18 mouse cellular contexts compared by ENCODE assay signal in genomic region chr1:91302021-91302420, GRCm38 (mm10). TPM values are rescaled to one million over a fixed set of nuclear protein-coding genes. Genes with fewer than 3 reads are reported as not detected.
A peak's percentile ranks its signal among the peaks of the same experiment; 100 is the strongest.
DNase-seq lines count a peak whose midpoint lies in the region; ATAC-seq lines count a peak whose summit lies in the region.
"Had no signal": no experiment of that assay in that cellular context is flagged by ENCODE, and none has a peak within 500 bp of the region (broad histone marks: within the 10 kb centered on the region; RNA-seq: fewer than 3 reads in every experiment).

No protein-coding gene starts in this region.

- H3K9me3 ChIP-seq in kidney, embryonic 15.5 days (replicated peaks), result no peaks in the 10 kb centered on the region
- H3K9me3 ChIP-seq in liver, embryonic 12.5 days (replicated peaks), result no peaks in the 10 kb centered on the region

- H3K9ac ChIP-seq in kidney, embryonic 15.5 days, result no peak overlapping the region
- H3K9ac ChIP-seq in liver, embryonic 12.5 days, result no peak overlapping the region
- H3K9ac ChIP-seq: forebrain, postnatal 0 days had no signal

- peak overlapping the region; percentile 76 for H3K27ac ChIP-seq in kidney, embryonic 15.5 days
- H3K27ac ChIP-seq in liver, embryonic 12.5 days, result peak overlapping the region; percentile 52

- peaks cover 28% of the 10 kb centered on the region for H3K36me3 ChIP-seq in kidney, embryonic 15.5 days
- H3K36me3 ChIP-seq in liver, embryonic 12.5 days, result peaks cover 64% of the 10 kb centered on the region

- peaks cover 39% of the 10 kb centered on the region for H3K4me1 ChIP-seq in kidney, embryonic 15.5 days
- H3K4me1 ChIP-seq in liver, embryonic 12.5 days, result peaks cover 45% of the 10 kb centered on the region

- no peaks in the 10 kb centered on the region for H3K27me3 ChIP-seq in kidney, embryonic 15.5 days
- H3K27me3 ChIP-seq in liver, embryonic 12.5 days (replicated peaks), result no peaks in the 10 kb centered on the region
- H3K27me3 ChIP-seq: Patski had no signal

- H3K4me3 ChIP-seq in kidney, embryonic 15.5 days (replicated peaks), result no peak overlapping the region
- H3K4me3 ChIP-seq in liver, embryonic 12.5 days, result no peak overlapping the region

- 94% methylated on average over 3 of the region's 3 CpGs for WGBS in kidney, embryonic 15.5 days
- WGBS in liver, embryonic 12.5 days (ENCODE audit: insufficient replicate concordance), result 77% methylated on average over 3 of the region's 3 CpGs

- no peak for DNase-seq in kidney, postnatal 10 days
- peak; percentile 53 for DNase-seq in NIH3T3 (ENCODE audit: low read depth)
- DNase-seq in lung, postnatal 14 days, result peak; percentile 34
- DNase-seq in layer of hippocampus, postnatal 36 days, result no peak
- no peak for DNase-seq in right cerebral cortex, postnatal 4 days
- DNase-seq in adrenal gland, adult 8-10 months, result no peak
- DNase-seq: adrenal gland, postnatal 36 days; cerebellum, adult 9-10 months; forebrain, postnatal 0 days; thymus, postnatal 36 days had no signal

- ATAC-seq in kidney, embryonic 15.5 days (replicated peaks; ENCODE audit: low FRiP score), result no peak
- ATAC-seq in liver, embryonic 12.5 days, result no peak
- ATAC-seq: activated CD4-positive, CD25-positive, alpha-beta regulatory T cell, adult 4 months; forebrain, postnatal 0 days had no signal

- no peak overlapping the region for H3K4me2 ChIP-seq in kidney, embryonic 15.5 days
- H3K4me2 ChIP-seq in liver, embryonic 12.5 days, result peak overlapping the region; percentile 31; the same call in 1 of the 2 replicates

RNA-seq across cellular contexts. Expression of gene Scly, which starts 3.9 kb away (rescaled TPM):
- 21.7 and 22.2 TPM in 2 replicates for polyA plus RNA-seq in kidney, embryonic 15.5 days (2015; fragmentation: Nextera tagmentation; extraction: Ambion mirVana)
- 28.8 and 30.0 TPM in 2 replicates for polyA plus RNA-seq in liver, embryonic 12.5 days (2016; fragmentation: Nextera tagmentation; extraction: Ambion mirVana)
- 10 to 100 TPM; 19.8 to 22.3 TPM for total RNA-seq in layer of hippocampus, postnatal 36 days (2021)
- total RNA-seq in adrenal gland, adult 8-10 months (2022), result 10 to 100 TPM; 31.4 to 42.7 (median 35.8) TPM

RNA-seq across cellular contexts. Expression of gene Espnl, which starts 19.9 kb away (rescaled TPM):
- polyA plus RNA-seq in kidney, embryonic 15.5 days (2015; fragmentation: Nextera tagmentation; extraction: Ambion mirVana), result 0.06 and 0.10 TPM in 2 replicates
- 0.05 and 0.07 TPM in 2 replicates for polyA plus RNA-seq in liver, embryonic 12.5 days (2016; fragmentation: Nextera tagmentation; extraction: Ambion mirVana)
- total RNA-seq in layer of hippocampus, postnatal 36 days (2021), result under 1 TPM in 1 of 2 experiments, not detected in 1; 0.07 TPM
- total RNA-seq in adrenal gland, adult 8-10 months (2022), result under 1 TPM in 3 of 4 experiments, not detected in 1; 0.09 to 0.25 (median 0.21) TPM
- total RNA-seq: heart, adult 8-10 months had no signal
- polyA plus RNA-seq: activated CD4-positive, CD25-positive, alpha-beta regulatory T cell, adult 4 months; embryonic facial prominence, embryonic 14.5 days; heart, postnatal 0 days had no signal

RNA-seq across cellular contexts. Expression of gene Klhl30, which starts 48.8 kb away (rescaled TPM):
- 0.53 and 0.73 TPM in 2 replicates for polyA plus RNA-seq in kidney, embryonic 15.5 days (2015; fragmentation: Nextera tagmentation; extraction: Ambion mirVana)
- 0.11 TPM in 1 of 2 replicates, not detected in the other for polyA plus RNA-seq in liver, embryonic 12.5 days (2016; fragmentation: Nextera tagmentation; extraction: Ambion mirVana)
- not detected for total RNA-seq in layer of hippocampus, postnatal 36 days (2021)
- total RNA-seq in adrenal gland, adult 8-10 months (2022), result 1 to 10 TPM; 2.2 to 3.0 (median 2.5) TPM
- total RNA-seq: layer of hippocampus, adult 8-10 months had no signal
- polyA plus RNA-seq: activated CD4-positive, CD25-positive, alpha-beta regulatory T cell, adult 4 months had no signal

RNA-seq across cellular contexts. Expression of gene Ube2f, which starts 51.9 kb away (rescaled TPM):
- 72.6 and 77.9 TPM in 2 replicates for polyA plus RNA-seq in kidney, embryonic 15.5 days (2015; fragmentation: Nextera tagmentation; extraction: Ambion mirVana)
- polyA plus RNA-seq in liver, embryonic 12.5 days (2016; fragmentation: Nextera tagmentation; extraction: Ambion mirVana), result 71.6 and 73.4 TPM in 2 replicates
- 10 to 100 TPM; 53.1 to 57.9 TPM for total RNA-seq in layer of hippocampus, postnatal 36 days (2021)
- total RNA-seq in adrenal gland, adult 8-10 months (2022), result 10 to 100 TPM; 57.7 to 87.7 (median 71.3) TPM

Comparison
In these comparisons a context has a peak if more than half of its experiments do, and no peak if none do; other contexts are left out.
1. DNase-seq: peak in NIH3T3 (single experiment) and lung, postnatal 14 days (single experiment); none in kidney, postnatal 10 days (single experiment), layer of hippocampus, postnatal 36 days (0 of 2), right cerebral cortex, postnatal 4 days (single experiment) and adrenal gland, adult 8-10 months (single experiment).